Mouse (Mus musculus) kidney, adult 2 months (tissue): ENCODE data around the gene Cenpl. TPM values are rescaled to one million over a fixed set of nuclear protein-coding genes. Genes with fewer than 3 reads are reported as not detected.

Source experiments
- DNase-seq: peaks from one replicate; pipeline ENCODE4 v3.0.0; 2021
- H3K27ac ChIP-seq: fragments of 200-500 bp; 2 replicates; pipeline ENCODE4 v1.5.1; 2012; ENCODE audit warnings: low read depth, low read length, control low read depth, inconsistent platforms; ENCODE audit not compliant: insufficient read depth
- H3K27me3 ChIP-seq: fragments of 200-500 bp; replicated peaks from 2 replicates; pipeline ENCODE4 v1.6.1; 2012; ENCODE audit warnings: mild to moderate bottlenecking, moderate library complexity, low read length, inconsistent platforms; ENCODE audit not compliant: control insufficient read depth, insufficient read depth
- H3K36me3 ChIP-seq: fragments of 200-500 bp; 2 replicates; pipeline ENCODE4 v1.6.1; 2012; ENCODE audit warnings: mild to moderate bottlenecking, moderate library complexity, low read length, inconsistent platforms; ENCODE audit not compliant: control insufficient read depth, insufficient read depth
- H3K4me1 ChIP-seq: fragments of 200-500 bp; 2 replicates; pipeline ENCODE4 v1.6.1; 2011; ENCODE audit warnings: low read length; ENCODE audit not compliant: control insufficient read depth, insufficient read depth
- H3K4me3 ChIP-seq: fragments of 200-500 bp; 2 replicates; pipeline ENCODE4 v1.5.1; 2011; ENCODE audit warnings: mild to moderate bottlenecking, low read depth, low read length, control low read depth; ENCODE audit not compliant: insufficient read depth
- CTCF ChIP-seq: fragments of 200-500 bp; conservative IDR thresholded peaks from 2 replicates; pipeline ENCODE4 v1.5.1; 2011; ENCODE audit warnings: low read depth, mild to moderate bottlenecking, control low read depth, low read length, moderate library complexity, mixed read lengths; ENCODE audit not compliant: insufficient read depth, insufficient read length
- POLR2A ChIP-seq: fragments of 200-500 bp; IDR thresholded peaks from one replicate; pipeline ENCODE4 v1.6.1; 2011; ENCODE audit warnings: low read depth, low read length, control low read depth
- WGBS: fragments of 180-500 bp; shearing (Covaris S2); methylation state at CpG from one replicate; pipeline ENCODE4 v1.1.7; 2018; 5-methylcytosine and 5-hydroxymethylcytosine counted together
- polyA plus RNA-seq: library from polyadenylated mRNA; depleted of rRNA; stranded (reverse); fragments of >200 nt; gene quantifications from 2 replicates; pipeline ENCODE4 v1.2.3, GENCODE M21; 2012

Gene Cenpl
- polyA plus RNA-seq, 1 experiment, result 1.6 TPM

DNA sequence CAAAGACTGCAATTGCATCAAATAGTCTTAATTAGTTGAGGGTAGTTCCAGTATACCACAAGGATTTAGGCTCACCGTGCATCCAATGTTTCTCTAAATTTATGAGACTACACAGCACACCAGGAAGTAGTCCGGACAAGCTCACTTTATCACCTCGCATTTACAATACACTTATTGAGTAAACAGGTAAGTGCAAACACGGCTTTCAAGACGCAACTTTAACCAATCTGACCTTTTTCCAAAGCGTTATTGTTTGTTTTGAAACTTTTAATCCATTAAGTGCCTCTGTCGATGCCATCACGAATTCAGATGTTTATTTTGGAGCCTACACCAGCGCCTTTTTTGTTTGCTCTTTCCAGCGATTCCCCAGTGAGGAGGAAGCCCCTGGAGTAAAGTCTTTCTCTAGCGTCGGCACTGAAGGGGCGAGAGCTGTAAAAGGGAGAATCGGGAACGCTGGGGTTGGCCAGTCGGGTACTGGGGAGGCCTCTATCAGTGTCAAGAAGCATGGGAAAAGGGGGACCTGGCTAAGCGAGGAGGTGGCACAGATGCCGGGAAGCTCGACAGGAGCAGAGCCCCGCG, 36.6 kb upstream of the Cenpl start:
- TF ChIP-seq CTCF (no peak), POLR2A (no peak)
- Histone ChIP-seq H3K27me3 (no peaks in the 10 kb centered on the region), H3K27ac (peak overlapping the region; percentile 52), H3K4me3 (peak overlapping the region; percentile 93), H3K4me1 (peaks cover 10% of the 10 kb centered on the region), H3K36me3 (peaks cover 7% of the 10 kb centered on the region)
- WGBS, result 3% methylated on average over 21 of the region's 21 CpGs
- no peak for DNase-seq

DNA sequence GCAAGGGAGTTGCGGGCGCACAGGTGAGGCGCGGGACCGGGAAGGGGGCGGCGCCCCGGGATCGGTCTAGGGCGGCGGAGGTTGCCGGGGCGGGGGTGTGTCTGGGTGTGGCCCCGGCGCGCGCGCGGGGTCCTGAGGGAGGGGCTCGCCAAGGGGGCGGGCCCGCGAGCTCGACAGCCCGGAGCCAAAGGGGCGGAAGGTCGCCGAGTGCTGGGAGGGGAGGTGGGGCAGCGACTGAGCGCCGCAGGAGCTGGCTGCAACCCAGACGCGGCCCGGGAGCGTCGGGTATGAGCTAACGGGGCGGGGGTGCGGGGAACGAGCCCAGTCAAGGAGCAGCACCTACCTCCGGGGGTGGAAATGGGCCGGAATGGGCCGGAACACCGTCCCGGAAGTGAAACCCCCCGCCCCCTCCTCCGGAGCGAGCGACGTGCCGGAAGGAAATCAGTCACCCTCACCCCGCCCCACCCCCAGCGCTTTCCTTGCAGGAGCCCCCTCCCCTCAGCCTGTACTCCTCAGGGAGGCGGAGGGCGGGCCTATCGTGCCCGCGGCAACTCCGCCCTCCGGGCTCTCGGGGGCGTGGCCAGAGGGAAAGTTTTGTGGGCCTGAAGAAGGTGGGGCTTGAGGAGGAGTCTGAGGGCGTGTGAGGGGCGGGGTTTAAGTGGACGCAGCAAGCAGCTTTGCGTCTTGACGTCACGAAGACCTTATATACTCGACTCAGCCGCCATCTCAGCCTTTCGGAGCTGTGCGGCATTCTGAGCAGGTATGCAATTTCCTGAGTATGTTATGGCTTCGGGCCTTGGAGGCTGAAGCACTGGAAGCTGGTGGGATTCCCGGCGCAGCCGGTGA, 35.9 kb upstream of the Cenpl start, which contains the start of gene Zbtb37:
Gene Zbtb37 (minus strand): TSS at position 415 of the 846 bp plus-strand sequence.
- peak within 1 kb of the TSS; percentile 86 for H3K27ac ChIP-seq
- TF ChIP-seq CTCF (no peak), POLR2A (peak; percentile 99)
- peak; percentile 99 for DNase-seq
- H3K4me3 ChIP-seq, result peak within 1 kb of the TSS; percentile 93
- H3K27me3 ChIP-seq, result no peaks in the 10 kb centered on the region
- H3K4me1 ChIP-seq, result peaks cover 10% of the 10 kb centered on the region
- under 1% methylated on average over 74 of the region's 76 CpGs for WGBS
- peaks cover 9% of the 10 kb centered on the region for H3K36me3 ChIP-seq

- Histone ChIP-seq H3K36me3 (peaks cover 9% of the 10 kb centered on the region), H3K27ac (peak overlapping the region; percentile 83), H3K27me3 (no peaks in the 10 kb centered on the region), H3K4me3 (peak overlapping the region; percentile 93), H3K4me1 (peaks cover 10% of the 10 kb centered on the region)
- no peak for TF ChIP-seq POLR2A
- TF ChIP-seq CTCF, result no peak
- DNase-seq, result no peak
- WGBS, result under 1% methylated on average over 14 of the region's 14 CpGs
Observed at GRCm38 (mm10) chr1:161035281-161035785, 35.2 kb upstream of the Cenpl start.

- peak; percentile 32 for DNase-seq
- peaks cover 9% of the 10 kb centered on the region for H3K36me3 ChIP-seq
- 8% methylated on average over 6 of the region's 6 CpGs for WGBS
- H3K27me3 ChIP-seq, result no peaks in the 10 kb centered on the region
- peak overlapping the region; percentile 93 for H3K4me3 ChIP-seq
- no peak for TF ChIP-seq POLR2A
- TF ChIP-seq CTCF, result no peak
- peaks cover 10% of the 10 kb centered on the region for H3K4me1 ChIP-seq
- H3K27ac ChIP-seq, result peak overlapping the region; percentile 83
Observed at GRCm38 (mm10) chr1:161035786-161036404, 34.6 kb upstream of the Cenpl start.

DNA sequence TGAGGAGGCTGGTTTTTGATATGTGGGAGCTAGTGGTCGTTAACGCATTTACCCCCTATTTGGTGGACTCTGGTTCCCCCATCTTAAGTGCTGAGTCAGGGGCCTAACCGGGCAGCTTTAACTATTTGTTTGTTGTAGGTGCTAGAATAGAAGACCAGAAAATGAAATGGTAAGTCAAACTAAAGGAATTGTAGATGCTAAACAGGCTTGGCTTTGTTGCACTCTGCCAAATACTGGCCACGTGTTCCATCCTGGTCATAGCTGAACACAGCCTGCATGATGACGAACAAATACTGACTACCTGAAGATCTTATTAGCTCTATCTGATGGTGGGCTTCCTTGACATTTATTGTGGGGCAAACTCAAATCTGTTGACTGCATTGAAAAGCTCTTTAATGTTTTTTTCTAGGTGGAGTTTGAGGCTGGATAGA, 34.1 kb upstream of the Cenpl start:
- H3K27ac ChIP-seq, result 0 out of 2 replicates have a peak overlapping the region, but pooled peaks have one; percentile 83
- peak overlapping the region; percentile 93 for H3K4me3 ChIP-seq
- H3K27me3 ChIP-seq, result no peaks in the 10 kb centered on the region
- WGBS, result 6% methylated on average over 5 of the region's 5 CpGs
- DNase-seq, result peak; percentile 15
- TF ChIP-seq CTCF (no peak), POLR2A (no peak)
- peaks cover 9% of the 10 kb centered on the region for H3K36me3 ChIP-seq
- H3K4me1 ChIP-seq, result peaks cover 10% of the 10 kb centered on the region

DNA sequence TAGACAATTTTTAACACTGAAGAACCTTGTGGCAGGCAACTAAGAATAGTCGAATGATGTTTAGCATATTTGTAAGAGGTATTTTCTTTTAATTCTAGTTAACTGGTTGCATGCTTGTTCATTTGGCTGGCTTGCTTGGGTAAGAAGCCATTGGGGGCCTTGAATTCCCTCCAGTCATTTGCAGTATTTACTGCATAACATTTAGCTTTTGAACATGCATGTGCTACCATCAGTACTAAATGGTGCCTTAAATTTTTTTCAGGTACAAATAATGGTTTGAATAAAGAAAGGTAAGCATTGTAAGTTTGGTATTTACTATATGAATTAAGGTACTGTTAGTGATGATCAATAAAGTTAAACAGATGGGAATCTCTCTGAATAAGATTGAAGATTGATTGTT, 33.5 kb upstream of the Cenpl start:
- peaks cover 10% of the 10 kb centered on the region for H3K4me1 ChIP-seq
- no peak overlapping the region for H3K4me3 ChIP-seq
- H3K27me3 ChIP-seq, result no peaks in the 10 kb centered on the region
- 4% methylated on average over 1 of the region's 1 CpGs for WGBS
- no peak for DNase-seq
- peaks cover 9% of the 10 kb centered on the region for H3K36me3 ChIP-seq
- TF ChIP-seq CTCF, result no peak
- no peak for TF ChIP-seq POLR2A
- no peak overlapping the region for H3K27ac ChIP-seq
